Mouse (Mus musculus) midbrain, embryonic 11.5 days (tissue): ENCODE measurements around the gene Ttll4. TPM values are rescaled to one million over a fixed set of nuclear protein-coding genes. Genes with fewer than 3 reads are reported as not detected.

ENCODE experiments used
- ATAC-seq: fragments of 200-750 bp; cut with Nextera tagmentation; 2 replicates; pipeline ENCODE4 v1.8.0; 2017; ENCODE audit warnings: moderate TSS enrichment, moderate library complexity; ENCODE audit not compliant: low FRiP score
- DNase-seq: peaks from one replicate; pipeline ENCODE4 v3.0.0; 2015; ENCODE audit warnings: low spot score; ENCODE audit errors: missing footprints
- H3K27ac ChIP-seq: fragments of 300-500 bp; sonication (generic); 2 replicates; pipeline ENCODE4 v1.5.1; 2014; ENCODE audit warnings: low read depth, low read length
- H3K27me3 ChIP-seq: fragments of 300-500 bp; sonication (generic); 2 replicates; pipeline ENCODE4 v1.6.1; 2014; ENCODE audit warnings: mild to moderate bottlenecking, low read length, moderate library complexity, mixed read lengths; ENCODE audit not compliant: control insufficient read depth, insufficient read depth
- H3K36me3 ChIP-seq: fragments of 300-500 bp; sonication (generic); 2 replicates; pipeline ENCODE4 v1.6.1; 2014; ENCODE audit warnings: mild to moderate bottlenecking, low read length, moderate library complexity, mixed read lengths; ENCODE audit not compliant: control insufficient read depth, insufficient read depth
- H3K4me1 ChIP-seq: fragments of 300-500 bp; sonication (generic); 2 replicates; pipeline ENCODE4 v1.6.1; 2014; ENCODE audit warnings: low read length; ENCODE audit not compliant: control insufficient read depth, insufficient read depth
- H3K4me2 ChIP-seq: fragments of 300-500 bp; sonication (generic); 2 replicates; pipeline ENCODE4 v1.6.1; 2014; ENCODE audit warnings: mild to moderate bottlenecking, moderate library complexity
- H3K4me3 ChIP-seq: fragments of 300-500 bp; sonication (generic); 2 replicates; pipeline ENCODE4 v1.5.1; 2014; ENCODE audit warnings: low read depth, low read length
- H3K9ac ChIP-seq: fragments of 300-500 bp; sonication (generic); 2 replicates; pipeline ENCODE4 v1.6.1; 2014; ENCODE audit warnings: low read length
- H3K9me3 ChIP-seq: fragments of 300-500 bp; sonication (generic); 2 replicates; pipeline ENCODE4 v1.6.1; 2016; ENCODE audit warnings: low read length; ENCODE audit not compliant: control insufficient read depth
- WGBS: fragments of 180-500 bp; shearing (Covaris S2); extraction: QIAGEN DNeasy Blood & Tissue Kit; methylation state at CpG from one replicate; pipeline ENCODE4 v1.1.7; 2014; 5-methylcytosine and 5-hydroxymethylcytosine counted together
- polyA plus RNA-seq: library from polyadenylated mRNA; unstranded; fragments of >200 nt; fragmentation: Nextera tagmentation; extraction: Ambion mirVana; gene quantifications from 2 replicates; pipeline ENCODE4 v1.2.1, GENCODE M21; 2014

Ttll4 gene
- polyA plus RNA-seq, 1 experiment from 2014 or later: 41.8 TPM

GRCm38 (mm10) chr1:74698791-74699190 is 37.2 kb downstream of the Ttll4 start:
- Histone ChIP-seq H3K9me3 (no peaks in the 10 kb centered on the region), H3K27ac (no peak overlapping the region), H3K4me2 (no peak overlapping the region), H3K27me3 (no peaks in the 10 kb centered on the region), H3K4me1 (no peaks in the 10 kb centered on the region), H3K9ac (no peak overlapping the region), H3K36me3 (peaks cover 19% of the 10 kb centered on the region), H3K4me3 (no peak overlapping the region)
- WGBS: 92% methylated on average over 1 of the region's 1 CpGs
- ATAC-seq (no peak), DNase-seq (no peak)

GRCm38 (mm10) chr1:74702142-74702553 is 40.6 kb downstream of the Ttll4 start:
- Histone ChIP-seq H3K4me1 (no peaks in the 10 kb centered on the region), H3K36me3 (peaks cover 6% of the 10 kb centered on the region; the same call in 1 of the 2 replicates), H3K4me3 (no peak overlapping the region), H3K27me3 (no peaks in the 10 kb centered on the region), H3K9ac (no peak overlapping the region), H3K27ac (no peak overlapping the region), H3K4me2 (no peak overlapping the region), H3K9me3 (no peaks in the 10 kb centered on the region)
- WGBS: 86% methylated on average over 6 of the region's 6 CpGs
- DNase-seq (no peak), ATAC-seq (no peak)

GRCm38 (mm10) chr1:74704156-74704555 is 42.6 kb downstream of the Ttll4 start:
- Histone ChIP-seq H3K27ac (no peak overlapping the region), H3K27me3 (no peaks in the 10 kb centered on the region), H3K36me3 (no peaks in the 10 kb centered on the region), H3K4me2 (no peak overlapping the region), H3K4me3 (no peak overlapping the region), H3K9ac (no peak overlapping the region), H3K4me1 (no peaks in the 10 kb centered on the region), H3K9me3 (no peaks in the 10 kb centered on the region)
- ATAC-seq: no peak
- WGBS: 86% methylated on average over 3 of the region's 3 CpGs
- no peak for DNase-seq

- no peaks in the 10 kb centered on the region for H3K27me3 ChIP-seq
- no peaks in the 10 kb centered on the region for H3K4me1 ChIP-seq
- no peak for ATAC-seq
- H3K4me3 ChIP-seq: no peak overlapping the region
- no peak overlapping the region for H3K4me2 ChIP-seq
- 90% methylated on average over 5 of the region's 5 CpGs for WGBS
- DNase-seq: no peak
- H3K36me3 ChIP-seq: no peaks in the 10 kb centered on the region
- H3K9ac ChIP-seq: no peak overlapping the region
- H3K9me3 ChIP-seq: no peaks in the 10 kb centered on the region
- H3K27ac ChIP-seq: no peak overlapping the region
Measured at GRCm38 (mm10) chr1:74705016-74705415, 43.5 kb downstream of the Ttll4 start.

GRCm38 (mm10) chr1:74709566-74709965 is 48.0 kb downstream of the Ttll4 start:
- H3K27me3 ChIP-seq: no peaks in the 10 kb centered on the region
- 46% methylated on average over 6 of the region's 6 CpGs for WGBS
- H3K4me3 ChIP-seq: no peak overlapping the region
- no peaks in the 10 kb centered on the region for H3K9me3 ChIP-seq
- no peak overlapping the region for H3K27ac ChIP-seq
- ATAC-seq (no peak), DNase-seq (no peak)
- no peak overlapping the region for H3K4me2 ChIP-seq
- no peaks in the 10 kb centered on the region for H3K36me3 ChIP-seq
- H3K4me1 ChIP-seq: no peaks in the 10 kb centered on the region
- no peak overlapping the region for H3K9ac ChIP-seq

- 76% methylated on average over 4 of the region's 4 CpGs for WGBS
- ATAC-seq: no peak
- Histone ChIP-seq H3K9ac (no peak overlapping the region), H3K36me3 (no peaks in the 10 kb centered on the region), H3K4me1 (no peaks in the 10 kb centered on the region), H3K4me2 (no peak overlapping the region), H3K4me3 (no peak overlapping the region), H3K9me3 (no peaks in the 10 kb centered on the region), H3K27me3 (no peaks in the 10 kb centered on the region), H3K27ac (no peak overlapping the region)
- no peak for DNase-seq
Measured at GRCm38 (mm10) chr1:74712046-74712445, 50.5 kb downstream of the Ttll4 start.

- Histone ChIP-seq H3K27me3 (no peaks in the 10 kb centered on the region), H3K4me1 (no peaks in the 10 kb centered on the region), H3K9me3 (no peaks in the 10 kb centered on the region), H3K4me2 (peak overlapping the region; percentile 92), H3K36me3 (no peaks in the 10 kb centered on the region), H3K27ac (no peak overlapping the region), H3K4me3 (peak overlapping the region; percentile 43; the same call in 1 of the 2 replicates), H3K9ac (peak overlapping the region; percentile 65)
- WGBS: 41% methylated on average over 5 of the region's 5 CpGs
- ATAC-seq (no peak), DNase-seq (peak; percentile 88)
Measured at GRCm38 (mm10) chr1:74712461-74713098, 51.0 kb downstream of the Ttll4 start.

- DNase-seq (peak; percentile 97), ATAC-seq (peak; percentile 75)
- no peaks in the 10 kb centered on the region for H3K9me3 ChIP-seq
Measured at GRCm38 (mm10) chr1:74713099-74713858, 51.7 kb downstream of the Ttll4 start, which contains the start of gene Cyp27a1. Cyp27a1 (plus strand) TSS chr1:74713574.

More at GRCm38 (mm10) chr1:74713099-74713858, 51.7 kb downstream of the Ttll4 start, which contains the start of gene Cyp27a1:
- no peak within 1 kb of the TSS for H3K27ac ChIP-seq
- H3K4me1 ChIP-seq: no peaks in the 10 kb centered on the region
- H3K4me3 ChIP-seq: peak within 1 kb of the TSS; percentile 43
- no peaks in the 10 kb centered on the region for H3K27me3 ChIP-seq
- H3K9ac ChIP-seq: peak within 1 kb of the TSS; percentile 65
- peak within 1 kb of the TSS; percentile 92 for H3K4me2 ChIP-seq
- H3K36me3 ChIP-seq: no peaks in the 10 kb centered on the region
- 4% methylated on average over 35 of the region's 35 CpGs for WGBS
